Mouse (Mus musculus): ENCODE measurements around the gene Dpf1. TPM values are rescaled to one million over a fixed set of nuclear protein-coding genes. Genes with fewer than 3 reads are reported as not detected.

Gene Dpf1
- 4.5 and 5.5 TPM in 2 replicates for polyA plus RNA-seq (2014; fragmentation: Nextera tagmentation; extraction: Ambion mirVana)

- WGBS, result under 1% methylated on average over 57 of the region's 67 CpGs
- H3K4me1 ChIP-seq (ENCODE audit: control insufficient read depth, insufficient read depth, low read length), result peaks cover 23% of the 10 kb centered on the region
- H3K9ac ChIP-seq (ENCODE audit: low read depth, low read length), result peak within 1 kb of the TSS; percentile 59
- peak within 1 kb of the TSS; percentile 54 for H3K4me3 ChIP-seq (ENCODE audit: low read length)
- ATAC-seq (ENCODE audit: low FRiP score, low TSS enrichment), result peak; percentile 79
- peak within 1 kb of the TSS; percentile 97 for H3K4me2 ChIP-seq (replicated peaks; ENCODE audit: low read depth, low read length)
- no peaks in the 10 kb centered on the region for H3K9me3 ChIP-seq (ENCODE audit: control insufficient read depth, low read length)
- no peak within 1 kb of the TSS for H3K27ac ChIP-seq (ENCODE audit: low read depth, low read length)
- H3K36me3 ChIP-seq (ENCODE audit: control insufficient read depth, insufficient read depth, low read length), result no peaks in the 10 kb centered on the region
- H3K27me3 ChIP-seq (ENCODE audit: control insufficient read depth, insufficient read depth, low read length), result peaks cover 23% of the 10 kb centered on the region
Observed at GRCm38 (mm10) chr7:29303738-29304462, at the start of gene Dpf1. Dpf1 (plus strand) TSS chr7:29303951.

GRCm38 (mm10) chr7:29255875-29256274 lies 47.9 kb upstream of the Dpf1 start:
- no peak overlapping the region for H3K9ac ChIP-seq (ENCODE audit: low read depth, low read length)
- peaks cover 16% of the 10 kb centered on the region; the same call in 1 of the 2 replicates for H3K4me1 ChIP-seq (ENCODE audit: control insufficient read depth, insufficient read depth, low read length)
- H3K4me2 ChIP-seq (replicated peaks; ENCODE audit: low read depth, low read length), result no peak overlapping the region
- no peak overlapping the region for H3K4me3 ChIP-seq (ENCODE audit: low read length)
- H3K27ac ChIP-seq (ENCODE audit: low read depth, low read length), result no peak overlapping the region
- no peak for ATAC-seq (ENCODE audit: low FRiP score, low TSS enrichment)
- H3K27me3 ChIP-seq (ENCODE audit: control insufficient read depth, insufficient read depth, low read length), result no peaks in the 10 kb centered on the region
- no peaks in the 10 kb centered on the region; the same call in 1 of the 2 replicates for H3K36me3 ChIP-seq (ENCODE audit: control insufficient read depth, insufficient read depth, low read length)
- no peaks in the 10 kb centered on the region for H3K9me3 ChIP-seq (ENCODE audit: control insufficient read depth, low read length)
- 89% methylated on average over 4 of the region's 4 CpGs for WGBS

- Histone ChIP-seq H3K27me3 (ENCODE audit: control insufficient read depth, insufficient read depth, low read length) (no peaks in the 10 kb centered on the region), H3K36me3 (ENCODE audit: control insufficient read depth, insufficient read depth, low read length) (no peaks in the 10 kb centered on the region; the same call in 1 of the 2 replicates), H3K9me3 (ENCODE audit: control insufficient read depth, low read length) (no peaks in the 10 kb centered on the region), H3K4me2 (replicated peaks; ENCODE audit: low read depth, low read length) (no peak overlapping the region), H3K27ac (ENCODE audit: low read depth, low read length) (no peak overlapping the region), H3K4me3 (ENCODE audit: low read length) (no peak overlapping the region), H3K9ac (ENCODE audit: low read depth, low read length) (no peak overlapping the region), H3K4me1 (ENCODE audit: control insufficient read depth, insufficient read depth, low read length) (peaks cover 21% of the 10 kb centered on the region; the same call in 1 of the 2 replicates)
- no peak for ATAC-seq (ENCODE audit: low FRiP score, low TSS enrichment)
- WGBS, result 94% methylated on average over 1 of the region's 1 CpGs
Observed at GRCm38 (mm10) chr7:29257368-29257767, 46.4 kb upstream of the Dpf1 start.

- peaks cover 20% of the 10 kb centered on the region; the same call in 1 of the 2 replicates for H3K4me1 ChIP-seq (ENCODE audit: control insufficient read depth, insufficient read depth, low read length)
- ATAC-seq (ENCODE audit: low FRiP score, low TSS enrichment), result no peak
- H3K4me3 ChIP-seq (ENCODE audit: low read length), result no peak overlapping the region
- H3K27ac ChIP-seq (ENCODE audit: low read depth, low read length), result no peak overlapping the region
- no peaks in the 10 kb centered on the region for H3K9me3 ChIP-seq (ENCODE audit: control insufficient read depth, low read length)
- H3K4me2 ChIP-seq (replicated peaks; ENCODE audit: low read depth, low read length), result no peak overlapping the region
- H3K36me3 ChIP-seq (ENCODE audit: control insufficient read depth, insufficient read depth, low read length), result no peaks in the 10 kb centered on the region; the same call in 1 of the 2 replicates
- H3K9ac ChIP-seq (ENCODE audit: low read depth, low read length), result no peak overlapping the region
- H3K27me3 ChIP-seq (ENCODE audit: control insufficient read depth, insufficient read depth, low read length), result no peaks in the 10 kb centered on the region
- WGBS, result 78% methylated on average over 10 of the region's 10 CpGs
Observed at GRCm38 (mm10) chr7:29259781-29260730, 43.7 kb upstream of the Dpf1 start.

- Histone ChIP-seq H3K9me3 (ENCODE audit: control insufficient read depth, low read length) (no peaks in the 10 kb centered on the region), H3K4me3 (ENCODE audit: low read length) (no peak overlapping the region), H3K4me1 (ENCODE audit: control insufficient read depth, insufficient read depth, low read length) (peaks cover 21% of the 10 kb centered on the region; the same call in 1 of the 2 replicates), H3K27me3 (ENCODE audit: control insufficient read depth, insufficient read depth, low read length) (no peaks in the 10 kb centered on the region), H3K9ac (ENCODE audit: low read depth, low read length) (no peak overlapping the region), H3K27ac (ENCODE audit: low read depth, low read length) (no peak overlapping the region), H3K4me2 (replicated peaks; ENCODE audit: low read depth, low read length) (no peak overlapping the region), H3K36me3 (ENCODE audit: control insufficient read depth, insufficient read depth, low read length) (no peaks in the 10 kb centered on the region; the same call in 1 of the 2 replicates)
- 45% methylated on average over 6 of the region's 6 CpGs for WGBS
- no peak for ATAC-seq (ENCODE audit: low FRiP score, low TSS enrichment)
Observed at GRCm38 (mm10) chr7:29262151-29262550, 41.6 kb upstream of the Dpf1 start.

- Histone ChIP-seq H3K27me3 (ENCODE audit: control insufficient read depth, insufficient read depth, low read length) (no peaks in the 10 kb centered on the region), H3K4me1 (ENCODE audit: control insufficient read depth, insufficient read depth, low read length) (peaks cover 21% of the 10 kb centered on the region; the same call in 1 of the 2 replicates), H3K4me2 (replicated peaks; ENCODE audit: low read depth, low read length) (no peak overlapping the region), H3K9me3 (ENCODE audit: control insufficient read depth, low read length) (no peaks in the 10 kb centered on the region), H3K9ac (ENCODE audit: low read depth, low read length) (no peak overlapping the region), H3K27ac (ENCODE audit: low read depth, low read length) (no peak overlapping the region), H3K36me3 (ENCODE audit: control insufficient read depth, insufficient read depth, low read length) (no peaks in the 10 kb centered on the region; the same call in 1 of the 2 replicates), H3K4me3 (ENCODE audit: low read length) (no peak overlapping the region)
- WGBS, result 84% methylated on average over 3 of the region's 3 CpGs
- no peak for ATAC-seq (ENCODE audit: low FRiP score, low TSS enrichment)
Observed at GRCm38 (mm10) chr7:29263831-29264230, 39.9 kb upstream of the Dpf1 start.

- Histone ChIP-seq H3K4me3 (ENCODE audit: low read length) (no peak overlapping the region), H3K27ac (ENCODE audit: low read depth, low read length) (no peak overlapping the region), H3K9me3 (ENCODE audit: control insufficient read depth, low read length) (no peaks in the 10 kb centered on the region), H3K36me3 (ENCODE audit: control insufficient read depth, insufficient read depth, low read length) (no peaks in the 10 kb centered on the region), H3K9ac (ENCODE audit: low read depth, low read length) (no peak overlapping the region), H3K27me3 (ENCODE audit: control insufficient read depth, insufficient read depth, low read length) (no peaks in the 10 kb centered on the region), H3K4me2 (replicated peaks; ENCODE audit: low read depth, low read length) (no peak overlapping the region), H3K4me1 (ENCODE audit: control insufficient read depth, insufficient read depth, low read length) (peaks cover 19% of the 10 kb centered on the region; the same call in 1 of the 2 replicates)
- peak; percentile 54 for ATAC-seq (ENCODE audit: low FRiP score, low TSS enrichment)
- WGBS, result 51% methylated on average over 7 of the region's 7 CpGs
Observed at GRCm38 (mm10) chr7:29265636-29266035, 38.1 kb upstream of the Dpf1 start.

- Histone ChIP-seq H3K36me3 (ENCODE audit: control insufficient read depth, insufficient read depth, low read length) (no peaks in the 10 kb centered on the region), H3K9me3 (ENCODE audit: control insufficient read depth, low read length) (no peaks in the 10 kb centered on the region), H3K9ac (ENCODE audit: low read depth, low read length) (no peak overlapping the region), H3K4me3 (ENCODE audit: low read length) (no peak overlapping the region), H3K4me1 (ENCODE audit: control insufficient read depth, insufficient read depth, low read length) (peaks cover 25% of the 10 kb centered on the region), H3K27me3 (ENCODE audit: control insufficient read depth, insufficient read depth, low read length) (no peaks in the 10 kb centered on the region), H3K4me2 (replicated peaks; ENCODE audit: low read depth, low read length) (no peak overlapping the region), H3K27ac (ENCODE audit: low read depth, low read length) (no peak overlapping the region)
- 46% methylated on average over 4 of the region's 4 CpGs for WGBS
- peak; percentile 50; the same call in 1 of the 2 replicates for ATAC-seq (ENCODE audit: low FRiP score, low TSS enrichment)
Observed at GRCm38 (mm10) chr7:29266931-29267330, 36.8 kb upstream of the Dpf1 start.
